Mouse (Mus musculus): Measurements from ENCODE around the gene Mnt. TPM values are rescaled to one million over a fixed set of nuclear protein-coding genes. Genes with fewer than 3 reads are reported as not detected.

Gene Mnt
- polyA plus RNA-seq, 1 experiment, result 39.9 TPM

DNA sequence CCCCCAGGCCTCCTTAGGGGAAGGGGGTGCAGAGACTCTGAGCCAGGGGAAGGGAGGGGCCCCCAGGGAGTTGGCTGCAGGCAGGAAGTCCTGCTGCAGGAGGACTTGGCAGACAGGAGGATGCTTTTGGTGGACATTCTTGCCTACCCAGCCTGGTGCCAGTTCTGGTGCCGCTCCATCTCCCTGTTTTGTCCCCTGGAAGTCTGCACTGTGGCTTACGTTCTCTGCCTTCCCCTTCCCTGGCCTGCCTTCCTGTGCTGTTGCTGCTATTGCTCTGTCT lies 12.7 kb downstream of the Mnt start:
- no peaks in the 10 kb centered on the region for H3K36me3 ChIP-seq (ENCODE audit: control insufficient read depth, insufficient read depth, low read length)
- no peak overlapping the region for H3K4me3 ChIP-seq (ENCODE audit: control insufficient read depth, insufficient read depth, low read length)
- no peak overlapping the region for H3K27ac ChIP-seq (ENCODE audit: control insufficient read depth, insufficient read depth, low read length)
- WGBS, result 98% methylated on average over 2 of the region's 2 CpGs
- TF ChIP-seq POLR2A (IDR thresholded peaks at IDR 0.05; ENCODE audit: control insufficient read depth, extremely low read depth, insufficient read depth, low read length, poor library complexity) (no peak), CTCF (IDR thresholded peaks at IDR 0.05; ENCODE audit: borderline replicate concordance, control insufficient read depth, extremely low read depth, insufficient read depth, low read length, poor library complexity) (no peak)
- H3K27me3 ChIP-seq (ENCODE audit: control insufficient read depth, insufficient read depth, low read length), result no peaks in the 10 kb centered on the region
- DNase-seq, result no peak
- H3K4me1 ChIP-seq (replicated peaks; ENCODE audit: control insufficient read depth, insufficient read depth, low read length), result peaks cover 25% of the 10 kb centered on the region

DNA sequence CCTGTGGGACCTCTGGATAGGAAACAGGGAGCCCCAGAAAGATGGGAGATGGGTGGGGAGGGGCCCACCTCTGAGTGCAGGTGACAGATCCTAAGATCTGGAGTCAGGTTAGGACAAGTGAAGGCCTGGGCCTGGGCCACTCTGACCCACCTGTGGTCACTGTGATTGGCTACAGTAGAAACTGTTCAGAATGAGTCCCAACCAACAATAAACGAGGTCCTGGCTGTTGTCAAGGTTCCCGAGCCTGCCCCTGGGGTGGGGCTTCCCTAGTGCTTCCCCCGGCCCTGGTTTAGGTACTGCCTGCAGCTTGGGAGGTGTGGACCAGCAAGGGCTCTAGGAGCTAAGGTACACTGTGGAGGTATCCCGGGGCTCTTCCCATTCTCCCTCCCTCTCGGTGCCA lies 13.0 kb downstream of the Mnt start:
- no peak for DNase-seq
- Histone ChIP-seq H3K4me3 (ENCODE audit: control insufficient read depth, insufficient read depth, low read length) (no peak overlapping the region), H3K4me1 (replicated peaks; ENCODE audit: control insufficient read depth, insufficient read depth, low read length) (peaks cover 29% of the 10 kb centered on the region), H3K36me3 (ENCODE audit: control insufficient read depth, insufficient read depth, low read length) (no peaks in the 10 kb centered on the region), H3K27ac (ENCODE audit: control insufficient read depth, insufficient read depth, low read length) (no peak overlapping the region), H3K27me3 (ENCODE audit: control insufficient read depth, insufficient read depth, low read length) (no peaks in the 10 kb centered on the region)
- WGBS, result 91% methylated on average over 5 of the region's 5 CpGs
- TF ChIP-seq POLR2A (IDR thresholded peaks at IDR 0.05; ENCODE audit: control insufficient read depth, extremely low read depth, insufficient read depth, low read length, poor library complexity) (no peak), CTCF (IDR thresholded peaks at IDR 0.05; ENCODE audit: borderline replicate concordance, control insufficient read depth, extremely low read depth, insufficient read depth, low read length, poor library complexity) (no peak)

DNA sequence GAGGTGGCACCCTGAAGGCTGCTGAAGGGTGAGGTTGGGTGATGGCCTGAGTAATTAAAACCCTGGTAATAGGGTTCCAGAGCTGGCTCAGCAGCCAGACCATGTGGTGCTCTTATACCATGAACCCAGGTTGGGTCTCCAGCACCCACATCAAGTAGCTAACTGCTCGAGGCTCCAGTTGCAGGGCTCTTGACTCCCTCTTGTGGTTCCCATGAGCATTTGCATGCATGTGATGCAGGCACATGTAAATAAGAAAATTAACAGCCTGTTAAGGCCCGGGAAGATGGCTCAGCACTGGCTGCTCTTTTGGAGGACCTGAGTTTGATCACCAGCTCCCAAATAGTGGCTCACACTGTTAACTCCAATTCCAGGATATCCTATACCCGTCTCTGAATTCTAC lies 15.1 kb downstream of the Mnt start:
- Histone ChIP-seq H3K4me1 (replicated peaks; ENCODE audit: control insufficient read depth, insufficient read depth, low read length) (peaks cover 22% of the 10 kb centered on the region), H3K4me3 (ENCODE audit: control insufficient read depth, insufficient read depth, low read length) (no peak overlapping the region), H3K27ac (ENCODE audit: control insufficient read depth, insufficient read depth, low read length) (no peak overlapping the region), H3K27me3 (ENCODE audit: control insufficient read depth, insufficient read depth, low read length) (no peaks in the 10 kb centered on the region), H3K36me3 (ENCODE audit: control insufficient read depth, insufficient read depth, low read length) (no peaks in the 10 kb centered on the region)
- TF ChIP-seq CTCF (IDR thresholded peaks at IDR 0.05; ENCODE audit: borderline replicate concordance, control insufficient read depth, extremely low read depth, insufficient read depth, low read length, poor library complexity) (peak; percentile 49; the same call in 1 of the 2 replicates), POLR2A (IDR thresholded peaks at IDR 0.05; ENCODE audit: control insufficient read depth, extremely low read depth, insufficient read depth, low read length, poor library complexity) (no peak)
- 77% methylated on average over 3 of the region's 3 CpGs for WGBS
- DNase-seq, result no peak

DNA sequence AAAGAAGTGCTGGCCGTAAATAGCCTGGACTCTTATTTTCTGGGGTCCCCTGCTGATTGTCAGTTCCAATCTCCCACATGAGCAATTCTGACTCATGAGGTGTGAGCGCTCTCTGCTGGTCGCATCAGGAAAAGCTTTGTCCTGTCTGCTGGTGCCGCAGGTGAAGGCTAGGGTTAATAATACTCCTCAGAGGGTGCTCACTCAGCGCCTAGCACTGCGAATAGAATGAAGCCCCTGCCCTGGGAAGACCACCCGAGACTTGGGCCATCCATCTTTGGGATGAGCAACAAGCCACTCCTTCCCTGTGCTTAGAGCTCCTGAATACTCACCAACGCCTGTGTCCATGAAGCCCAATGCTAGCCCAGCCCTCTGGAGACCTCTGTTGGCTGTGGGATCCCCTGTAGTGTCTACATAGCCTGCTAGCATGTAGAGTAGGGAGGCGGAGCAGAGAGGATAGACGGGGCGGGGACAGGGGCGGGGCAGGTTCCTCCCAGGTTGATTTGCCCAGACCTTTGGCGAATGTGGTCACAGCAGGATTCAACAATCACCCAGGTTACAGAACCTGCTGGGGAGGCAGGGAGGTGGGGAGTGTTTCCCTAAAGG lies 17.3 kb downstream of the Mnt start:
- H3K36me3 ChIP-seq (ENCODE audit: control insufficient read depth, insufficient read depth, low read length), result no peaks in the 10 kb centered on the region
- no peaks in the 10 kb centered on the region for H3K27me3 ChIP-seq (ENCODE audit: control insufficient read depth, insufficient read depth, low read length)
- TF ChIP-seq POLR2A (IDR thresholded peaks at IDR 0.05; ENCODE audit: control insufficient read depth, extremely low read depth, insufficient read depth, low read length, poor library complexity), result no peak
- TF ChIP-seq CTCF (IDR thresholded peaks at IDR 0.05; ENCODE audit: borderline replicate concordance, control insufficient read depth, extremely low read depth, insufficient read depth, low read length, poor library complexity), result peak; percentile 68; the same call in 1 of the 2 replicates
- H3K27ac ChIP-seq (ENCODE audit: control insufficient read depth, insufficient read depth, low read length), result no peak overlapping the region
- H3K4me1 ChIP-seq (replicated peaks; ENCODE audit: control insufficient read depth, insufficient read depth, low read length), result peaks cover 13% of the 10 kb centered on the region
- WGBS, result 14% methylated on average over 13 of the region's 13 CpGs
- DNase-seq, result peak; percentile 83
- H3K4me3 ChIP-seq (ENCODE audit: control insufficient read depth, insufficient read depth, low read length), result no peak overlapping the region

DNA sequence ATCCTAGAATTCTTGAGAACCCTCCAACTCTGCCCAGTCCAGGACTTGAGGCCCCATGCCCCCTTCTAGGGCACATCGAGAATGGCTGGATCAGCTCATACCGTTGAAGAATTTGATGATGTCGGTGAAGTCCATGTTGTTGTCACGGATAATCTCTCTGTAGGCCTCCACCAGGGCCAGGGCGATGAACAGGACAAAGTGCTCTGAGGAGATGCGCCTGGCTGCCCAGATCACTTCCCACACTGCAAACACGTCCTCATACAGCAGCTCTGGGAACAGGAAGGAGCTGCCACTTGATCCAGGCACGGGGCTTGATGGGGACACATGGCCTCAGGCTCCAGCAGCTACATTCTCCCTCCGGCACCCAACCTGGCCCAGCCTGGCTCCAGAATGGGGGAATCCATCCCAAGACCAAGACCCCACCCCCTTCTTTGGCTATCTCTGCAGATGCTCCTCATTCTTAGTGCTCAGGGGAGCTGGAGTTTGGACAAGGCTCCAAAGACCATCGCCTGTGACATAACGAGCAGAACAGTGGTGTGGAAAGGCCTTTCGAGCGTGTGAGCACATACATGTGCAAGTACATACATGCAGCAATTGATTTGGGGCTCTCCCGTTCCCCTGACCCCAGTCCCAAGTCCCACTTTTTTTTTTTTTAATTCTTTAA lies 20.4 kb downstream of the Mnt start:
- TF ChIP-seq POLR2A (IDR thresholded peaks at IDR 0.05; ENCODE audit: control insufficient read depth, extremely low read depth, insufficient read depth, low read length, poor library complexity) (no peak), CTCF (IDR thresholded peaks at IDR 0.05; ENCODE audit: borderline replicate concordance, control insufficient read depth, extremely low read depth, insufficient read depth, low read length, poor library complexity) (no peak)
- WGBS, result 96% methylated on average over 14 of the region's 14 CpGs
- H3K27me3 ChIP-seq (ENCODE audit: control insufficient read depth, insufficient read depth, low read length), result no peaks in the 10 kb centered on the region
- no peaks in the 10 kb centered on the region for H3K36me3 ChIP-seq (ENCODE audit: control insufficient read depth, insufficient read depth, low read length)
- no peak overlapping the region for H3K27ac ChIP-seq (ENCODE audit: control insufficient read depth, insufficient read depth, low read length)
- DNase-seq, result no peak
- no peak overlapping the region for H3K4me3 ChIP-seq (ENCODE audit: control insufficient read depth, insufficient read depth, low read length)
- peaks cover 8% of the 10 kb centered on the region for H3K4me1 ChIP-seq (replicated peaks; ENCODE audit: control insufficient read depth, insufficient read depth, low read length)

DNA sequence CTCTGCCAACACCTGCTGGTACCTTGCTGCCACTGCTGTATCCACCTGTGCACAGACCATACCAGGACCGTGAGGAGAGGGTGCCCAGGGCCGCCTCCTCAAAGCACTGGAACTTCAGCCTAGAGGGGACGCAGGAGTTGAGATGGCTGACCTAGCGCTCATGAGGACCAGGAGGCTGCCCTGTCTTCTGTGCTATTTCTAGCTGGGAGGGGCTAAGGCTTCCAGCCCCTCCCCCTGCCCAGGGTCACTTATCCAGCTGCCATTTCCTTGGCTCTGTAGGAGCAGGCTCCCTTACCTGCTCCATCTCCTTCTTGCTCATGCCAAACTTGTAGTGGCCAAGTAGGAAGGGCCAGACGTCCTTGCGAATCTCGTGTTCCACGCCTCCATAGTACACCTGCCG lies 27.0 kb downstream of the Mnt start:
- no peaks in the 10 kb centered on the region for H3K27me3 ChIP-seq (ENCODE audit: control insufficient read depth, insufficient read depth, low read length)
- 95% methylated on average over 9 of the region's 9 CpGs for WGBS
- DNase-seq, result no peak
- H3K36me3 ChIP-seq (ENCODE audit: control insufficient read depth, insufficient read depth, low read length), result no peaks in the 10 kb centered on the region
- TF ChIP-seq POLR2A (IDR thresholded peaks at IDR 0.05; ENCODE audit: control insufficient read depth, extremely low read depth, insufficient read depth, low read length, poor library complexity) (no peak), CTCF (IDR thresholded peaks at IDR 0.05; ENCODE audit: borderline replicate concordance, control insufficient read depth, extremely low read depth, insufficient read depth, low read length, poor library complexity) (no peak)
- H3K4me3 ChIP-seq (ENCODE audit: control insufficient read depth, insufficient read depth, low read length), result no peak overlapping the region
- H3K4me1 ChIP-seq (replicated peaks; ENCODE audit: control insufficient read depth, insufficient read depth, low read length), result no peaks in the 10 kb centered on the region
- H3K27ac ChIP-seq (ENCODE audit: control insufficient read depth, insufficient read depth, low read length), result no peak overlapping the region
